Mouse (Mus musculus): ENCODE results near the gene Bms1. TPM values are rescaled to one million over a fixed set of nuclear protein-coding genes. Genes with fewer than 3 reads are reported as not detected.
A peak's percentile ranks its signal among the peaks of the same experiment; 100 is the strongest.

Gene Bms1
- 16.0 and 28.9 TPM in 2 replicates for total RNA-seq (2014; rRNA removed)
- 12.5 and 14.0 TPM in 2 replicates for polyA plus RNA-seq (2015; fragmentation: Nextera tagmentation; extraction: Ambion mirVana)

DNA sequence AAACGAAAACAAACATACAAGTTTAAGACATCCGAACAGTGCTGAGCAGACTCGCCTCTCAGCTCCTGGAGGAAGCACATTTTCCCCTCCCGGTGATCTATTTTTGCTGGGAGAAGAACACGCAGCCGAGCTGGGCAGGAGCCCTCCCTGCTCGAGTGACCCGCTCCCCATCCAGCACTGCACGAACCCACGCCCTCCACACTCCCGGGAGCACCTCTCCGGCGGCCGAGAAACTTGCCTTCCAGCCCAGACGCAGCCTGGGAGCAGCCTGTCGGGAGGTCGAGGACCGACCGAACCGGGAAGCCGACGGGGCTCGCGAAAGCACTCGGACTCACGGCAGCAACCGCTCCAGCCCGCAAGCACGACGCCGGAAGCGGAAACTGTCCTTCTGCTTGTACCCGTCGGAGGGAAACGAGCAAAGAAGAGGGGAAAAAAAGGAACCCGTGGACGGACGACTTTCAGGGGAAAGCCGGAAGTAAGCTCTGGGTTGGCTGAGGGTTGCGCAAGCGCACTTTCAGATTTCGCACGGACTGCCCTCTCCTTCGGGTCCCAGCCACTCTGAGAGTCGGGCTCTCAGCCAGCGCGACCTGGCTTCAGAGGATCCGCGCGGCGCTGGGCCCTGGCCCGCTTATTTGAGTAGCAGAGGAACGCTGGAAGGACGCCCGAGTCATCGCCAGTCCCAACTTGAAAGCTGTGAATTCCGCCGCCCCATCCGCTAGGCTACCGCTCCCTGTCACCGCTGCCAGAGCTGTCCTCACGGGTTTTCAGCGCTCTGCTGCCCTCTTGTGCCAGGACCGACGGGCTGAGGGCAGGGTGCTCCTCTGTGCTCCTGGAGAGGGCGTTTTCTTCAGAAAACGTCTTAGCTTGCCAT lies at the start of gene Bms1:
TSS of gene Bms1 (minus strand) at position 425 of the 871 bp plus-strand sequence.
- Histone ChIP-seq H3K4me1 (ENCODE audit: insufficient read depth, low read length) (no peaks in the 10 kb centered on the region), H3K27ac (ENCODE audit: low read depth, low read length) (peak within 1 kb of the TSS; percentile 94), H3K4me3 (ENCODE audit: low read depth, low read length) (peak within 1 kb of the TSS; percentile 87), H3K36me3 (ENCODE audit: insufficient read depth, low read length) (peaks cover 19% of the 10 kb centered on the region), H3K27me3 (ENCODE audit: insufficient read depth, low read length) (no peaks in the 10 kb centered on the region), H3K4me2 (ENCODE audit: low read depth, low read length, poor library complexity, severe bottlenecking) (peak within 1 kb of the TSS; percentile 58), H3K9ac (replicated peaks; ENCODE audit: low read length, poor library complexity, severe bottlenecking) (peak within 1 kb of the TSS; percentile 81), H3K9me3 (ENCODE audit: low read length) (no peaks in the 10 kb centered on the region)
- WGBS = under 1% methylated on average over 66 of the region's 67 CpGs
- DNase-seq (ENCODE audit: low spot score) (peak; percentile 98), ATAC-seq (ENCODE audit: low FRiP score) (peak; percentile 98)
- TF ChIP-seq CTCF (IDR thresholded peaks at IDR 0.05) = peak; percentile 97

DNA sequence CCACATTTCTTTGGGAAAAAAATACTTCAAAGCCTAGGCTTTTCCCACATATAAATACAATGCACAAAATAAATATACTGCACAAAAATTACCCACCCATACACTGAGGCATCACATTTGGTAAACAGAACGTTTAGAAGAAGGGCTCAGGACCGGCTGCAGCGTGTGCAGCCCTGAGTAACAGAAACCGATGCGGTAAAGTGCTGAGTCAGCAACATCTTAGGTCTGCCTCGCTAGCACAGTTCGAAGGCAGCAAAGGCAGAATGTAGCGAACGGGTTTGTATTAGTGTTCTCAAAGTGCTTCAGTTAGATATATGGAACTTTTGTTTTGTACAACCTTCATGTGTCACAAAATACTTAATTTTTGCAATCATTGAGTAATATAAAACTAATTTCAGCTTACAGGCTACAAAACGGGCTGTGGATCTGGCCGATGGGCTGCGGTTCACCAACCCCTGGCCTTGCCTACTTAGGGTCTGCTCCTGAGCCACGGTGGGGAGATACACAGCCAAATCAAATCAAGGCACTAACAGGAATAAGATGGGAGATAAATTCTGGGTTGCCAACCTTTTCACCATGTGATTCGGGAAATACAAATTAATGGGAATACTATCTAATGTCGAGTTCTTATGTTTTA lies 42.9 kb upstream of the Bms1 start:
- ATAC-seq (ENCODE audit: low FRiP score) = no peak

DNA sequence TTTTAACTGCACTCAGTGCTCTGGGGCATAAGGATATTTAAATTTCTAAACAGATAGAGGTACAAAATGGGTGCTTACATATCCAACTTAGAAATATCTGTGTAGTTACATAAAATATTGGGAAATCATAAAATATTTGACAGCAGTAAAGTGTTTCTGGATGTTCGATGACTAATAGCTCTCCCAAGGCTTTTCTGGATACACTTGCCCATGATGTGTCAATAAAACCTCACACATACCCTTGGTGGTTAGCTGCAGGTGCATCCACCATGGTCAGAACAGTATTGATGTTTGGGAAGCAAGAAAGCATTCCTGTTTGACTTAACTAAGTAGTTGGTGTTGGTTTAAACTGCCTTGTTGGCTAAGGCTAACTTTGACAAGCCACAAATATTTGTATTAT lies 38.5 kb upstream of the Bms1 start:
- Histone ChIP-seq H3K4me2 (ENCODE audit: low read depth, low read length, poor library complexity, severe bottlenecking) (no peak overlapping the region), H3K9me3 (ENCODE audit: low read length) (no peaks in the 10 kb centered on the region), H3K4me3 (ENCODE audit: low read depth, low read length) (no peak overlapping the region), H3K4me1 (ENCODE audit: insufficient read depth, low read length) (peaks cover 4% of the 10 kb centered on the region; the same call in 1 of the 2 replicates), H3K27me3 (ENCODE audit: insufficient read depth, low read length) (no peaks in the 10 kb centered on the region), H3K9ac (replicated peaks; ENCODE audit: low read length, poor library complexity, severe bottlenecking) (no peak overlapping the region), H3K36me3 (ENCODE audit: insufficient read depth, low read length) (peaks cover 4% of the 10 kb centered on the region), H3K27ac (ENCODE audit: low read depth, low read length) (no peak overlapping the region)
- ATAC-seq (ENCODE audit: low FRiP score) (no peak), DNase-seq (ENCODE audit: low spot score) (no peak)
- TF ChIP-seq CTCF (IDR thresholded peaks at IDR 0.05) = no peak
- WGBS = 98% methylated on average over 1 of the region's 1 CpGs

More for the DNA sequence above, 42.9 kb upstream of the Bms1 start:
- 80% methylated on average over 15 of the region's 15 CpGs for WGBS
- Histone ChIP-seq H3K9me3 (ENCODE audit: low read length) (no peaks in the 10 kb centered on the region), H3K4me2 (ENCODE audit: low read depth, low read length, poor library complexity, severe bottlenecking) (no peak overlapping the region), H3K36me3 (ENCODE audit: insufficient read depth, low read length) (peaks cover 26% of the 10 kb centered on the region), H3K4me3 (ENCODE audit: low read depth, low read length) (no peak overlapping the region), H3K27me3 (ENCODE audit: insufficient read depth, low read length) (no peaks in the 10 kb centered on the region), H3K27ac (ENCODE audit: low read depth, low read length) (no peak overlapping the region), H3K4me1 (ENCODE audit: insufficient read depth, low read length) (no peaks in the 10 kb centered on the region), H3K9ac (replicated peaks; ENCODE audit: low read length, poor library complexity, severe bottlenecking) (no peak overlapping the region)
- TF ChIP-seq CTCF (IDR thresholded peaks at IDR 0.05) = no peak
- DNase-seq (ENCODE audit: low spot score) = no peak

DNA sequence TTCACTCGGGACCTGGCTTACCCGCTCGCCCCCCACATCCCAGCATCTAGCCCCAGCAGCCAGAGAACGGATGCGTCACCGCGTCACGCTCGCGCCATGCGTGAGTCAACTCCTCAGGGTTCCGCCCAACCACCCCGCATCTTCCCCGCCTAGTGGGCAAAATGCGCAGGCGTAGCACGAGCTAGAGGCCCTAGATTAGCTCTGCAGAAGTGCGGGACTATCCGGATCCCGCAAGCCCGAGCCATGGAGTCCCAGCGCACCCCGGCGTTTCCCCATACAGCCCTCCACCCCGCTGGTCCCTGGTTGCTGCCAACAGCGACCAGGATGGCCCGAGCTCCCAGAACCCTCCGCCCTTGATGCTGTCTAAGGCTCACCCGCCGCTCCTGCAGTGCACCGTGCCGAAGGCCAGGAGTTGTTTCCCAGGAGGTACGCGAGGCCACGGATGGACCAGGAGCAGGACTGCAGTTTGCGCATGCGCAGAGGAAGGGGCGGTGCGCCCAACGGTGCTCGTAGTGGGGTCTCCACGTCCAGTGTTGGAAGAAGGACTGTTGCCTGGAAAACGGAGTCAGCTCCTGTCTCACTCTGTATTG lies 35.9 kb upstream of the Bms1 start, which contains the start of gene Zfp248:
TSS of gene Zfp248 (minus strand) at position 487 of the 590 bp plus-strand sequence.
- peak; percentile 98 for ATAC-seq (ENCODE audit: low FRiP score)
- peak within 1 kb of the TSS; percentile 98 for H3K27ac ChIP-seq (ENCODE audit: low read depth, low read length)
- DNase-seq (ENCODE audit: low spot score) = peak; percentile 95

DNA sequence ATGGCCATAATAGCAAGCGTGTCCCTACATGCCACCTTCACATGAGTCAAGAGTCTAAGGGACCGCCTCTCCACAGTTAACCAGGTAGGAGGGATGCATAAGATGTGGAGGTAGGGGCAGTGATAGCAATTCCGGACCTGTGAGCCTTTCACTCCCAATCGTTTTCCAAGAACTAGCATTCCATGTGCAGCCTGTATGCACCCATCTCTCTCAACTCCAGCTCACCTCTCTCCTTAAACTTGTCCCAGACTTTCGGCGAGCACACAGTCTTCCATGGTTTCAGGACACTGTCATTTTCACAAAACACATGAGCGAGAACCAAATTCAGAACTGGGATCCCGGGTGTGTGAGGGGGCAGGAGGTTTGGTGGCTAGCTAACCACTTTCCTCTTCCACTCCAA lies 35.2 kb upstream of the Bms1 start:
- Histone ChIP-seq H3K9ac (replicated peaks; ENCODE audit: low read length, poor library complexity, severe bottlenecking) (peak overlapping the region; percentile 77), H3K4me2 (ENCODE audit: low read depth, low read length, poor library complexity, severe bottlenecking) (peak overlapping the region; percentile 64), H3K27ac (ENCODE audit: low read depth, low read length) (peak overlapping the region; percentile 98), H3K27me3 (ENCODE audit: insufficient read depth, low read length) (no peaks in the 10 kb centered on the region), H3K4me1 (ENCODE audit: insufficient read depth, low read length) (peaks cover 4% of the 10 kb centered on the region; the same call in 1 of the 2 replicates), H3K4me3 (ENCODE audit: low read depth, low read length) (peak overlapping the region; percentile 54), H3K36me3 (ENCODE audit: insufficient read depth, low read length) (no peaks in the 10 kb centered on the region), H3K9me3 (ENCODE audit: low read length) (no peaks in the 10 kb centered on the region)
- peak; percentile 14; the same call in 1 of the 2 replicates for ATAC-seq (ENCODE audit: low FRiP score)
- 38% methylated on average over 8 of the region's 8 CpGs for WGBS
- DNase-seq (ENCODE audit: low spot score) = peak; percentile 15
- no peak for TF ChIP-seq CTCF (IDR thresholded peaks at IDR 0.05)

More for the DNA sequence above, 35.9 kb upstream of the Bms1 start, which contains the start of gene Zfp248:
- under 1% methylated on average over 43 of the region's 43 CpGs for WGBS
- peak within 1 kb of the TSS; percentile 64 for H3K4me2 ChIP-seq (ENCODE audit: low read depth, low read length, poor library complexity, severe bottlenecking)
- peak within 1 kb of the TSS; percentile 77 for H3K9ac ChIP-seq (replicated peaks; ENCODE audit: low read length, poor library complexity, severe bottlenecking)
- H3K27me3 ChIP-seq (ENCODE audit: insufficient read depth, low read length) = no peaks in the 10 kb centered on the region
- peak; percentile 79 for TF ChIP-seq CTCF (IDR thresholded peaks at IDR 0.05)
- no peaks in the 10 kb centered on the region for H3K9me3 ChIP-seq (ENCODE audit: low read length)
- H3K36me3 ChIP-seq (ENCODE audit: insufficient read depth, low read length) = no peaks in the 10 kb centered on the region
- H3K4me1 ChIP-seq (ENCODE audit: insufficient read depth, low read length) = peaks cover 4% of the 10 kb centered on the region; the same call in 1 of the 2 replicates
- peak within 1 kb of the TSS; percentile 54 for H3K4me3 ChIP-seq (ENCODE audit: low read depth, low read length)
